Mouse (Mus musculus): Measurements from ENCODE around the gene Smim7. TPM values are rescaled to one million over a fixed set of nuclear protein-coding genes. Genes with fewer than 3 reads are reported as not detected.

Smim7 gene
- 57.9 TPM for polyA plus RNA-seq (2012; fragmentation: generic; extraction: Trizol)
- long read RNA-seq, experiment 1, transcript Smim7-203 (5 exons, 2,892 nt) = major isoform, 78 of 107 reads
- long read RNA-seq, experiment 1, transcript Smim7-201 (4 exons, 642 nt) = minor isoform, 5 of 107 reads
- long read RNA-seq, experiment 1, partial matches to known transcripts = 0 of 107 reads
- long read RNA-seq, experiment 1, other reads (novel, unspliced or antisense) = 24 of 107 reads
- long read RNA-seq, experiment 2, transcript Smim7-201 (4 exons, 642 nt) = minor isoform, 9 of 436 reads
- long read RNA-seq, experiment 2, transcript Smim7-203 (5 exons, 2,892 nt) = major isoform, 396 of 436 reads
- long read RNA-seq, experiment 2, partial matches to known transcripts = 5 of 436 reads
- long read RNA-seq, experiment 2, other reads (novel, unspliced or antisense) = 26 of 436 reads

- peak within 1 kb of the TSS; percentile 75 for H3ac ChIP-seq (ENCODE audit: control insufficient read depth, insufficient read length, low read depth)
- peaks cover 40% of the 10 kb centered on the region for H3K79me2 ChIP-seq (ENCODE audit: control insufficient read depth, insufficient read depth)
- H3K27me3 ChIP-seq (ENCODE audit: control insufficient read depth, insufficient read depth, insufficient read length) = no peaks in the 10 kb centered on the region
- no peak for TF ChIP-seq MYOG (IDR thresholded peaks at IDR 0.05; ENCODE audit: control insufficient read depth, extremely low read depth, insufficient read length)
- TF ChIP-seq FOSL1 (IDR thresholded peaks at IDR 0.05; ENCODE audit: insufficient read depth, low read length, poor library complexity, severe bottlenecking) = no peak
- TF ChIP-seq MAX (IDR thresholded peaks at IDR 0.05) = peak; percentile 54
- no peak for TF ChIP-seq USF1 (IDR thresholded peaks at IDR 0.05; ENCODE audit: low read depth)
- peaks cover 16% of the 10 kb centered on the region for H3K79me3 ChIP-seq (ENCODE audit: low read depth)
- peak within 1 kb of the TSS; percentile 52 for H3K4me3 ChIP-seq (ENCODE audit: insufficient read depth, poor library complexity, severe bottlenecking)
- H3K36me3 ChIP-seq (ENCODE audit: control insufficient read depth, insufficient read depth) = peaks cover 30% of the 10 kb centered on the region
Measured at GRCm38 (mm10) chr8:72570633-72571610, at the start of gene Smim7. Gene Smim7, minus strand, starts transcription at chr8:72571088.

- no peak for TF ChIP-seq MAX (IDR thresholded peaks at IDR 0.05)
- no peak for TF ChIP-seq MYOD1 (IDR thresholded peaks at IDR 0.05; ENCODE audit: control insufficient read depth, insufficient read length, low read depth)
- TF ChIP-seq CTCF (IDR thresholded peaks at IDR 0.05; ENCODE audit: control insufficient read depth, insufficient read depth, insufficient read length) = no peak
- no peak for TF ChIP-seq USF1 (IDR thresholded peaks at IDR 0.05; ENCODE audit: low read depth)
- TF ChIP-seq FOSL1 (IDR thresholded peaks at IDR 0.05; ENCODE audit: insufficient read depth, low read length, poor library complexity, severe bottlenecking) = no peak
- no peak for TF ChIP-seq CEBPB (IDR thresholded peaks at IDR 0.05; ENCODE audit: low read depth)
- no peak for TF ChIP-seq MYOG (IDR thresholded peaks at IDR 0.05; ENCODE audit: control insufficient read depth, extremely low read depth, insufficient read length)
- Histone ChIP-seq H3ac (ENCODE audit: control insufficient read depth, insufficient read length, low read depth) (no peak overlapping the region), H3K79me3 (ENCODE audit: low read depth) (no peaks in the 10 kb centered on the region), H3K4me3 (ENCODE audit: insufficient read depth, poor library complexity, severe bottlenecking) (no peak overlapping the region), H3K27me3 (ENCODE audit: control insufficient read depth, insufficient read depth, insufficient read length) (no peaks in the 10 kb centered on the region), H3K79me2 (ENCODE audit: control insufficient read depth, insufficient read depth) (no peaks in the 10 kb centered on the region), H3K36me3 (ENCODE audit: control insufficient read depth, insufficient read depth) (no peaks in the 10 kb centered on the region)
Measured at GRCm38 (mm10) chr8:72590198-72590597, 19.3 kb upstream of the Smim7 start.

GRCm38 (mm10) chr8:72589286-72589685 lies 18.4 kb upstream of the Smim7 start:
- Histone ChIP-seq H3K79me3 (ENCODE audit: low read depth) (no peaks in the 10 kb centered on the region), H3K27me3 (ENCODE audit: control insufficient read depth, insufficient read depth, insufficient read length) (no peaks in the 10 kb centered on the region), H3K79me2 (ENCODE audit: control insufficient read depth, insufficient read depth) (no peaks in the 10 kb centered on the region), H3K36me3 (ENCODE audit: control insufficient read depth, insufficient read depth) (no peaks in the 10 kb centered on the region), H3ac (ENCODE audit: control insufficient read depth, insufficient read length, low read depth) (no peak overlapping the region), H3K4me3 (ENCODE audit: insufficient read depth, poor library complexity, severe bottlenecking) (no peak overlapping the region)
- TF ChIP-seq CTCF (IDR thresholded peaks at IDR 0.05; ENCODE audit: control insufficient read depth, insufficient read depth, insufficient read length) (no peak), MYOG (IDR thresholded peaks at IDR 0.05; ENCODE audit: control insufficient read depth, extremely low read depth, insufficient read length) (no peak), MAX (IDR thresholded peaks at IDR 0.05) (no peak), USF1 (IDR thresholded peaks at IDR 0.05; ENCODE audit: low read depth) (no peak), FOSL1 (IDR thresholded peaks at IDR 0.05; ENCODE audit: insufficient read depth, low read length, poor library complexity, severe bottlenecking) (no peak), CEBPB (IDR thresholded peaks at IDR 0.05; ENCODE audit: low read depth) (no peak), MYOD1 (IDR thresholded peaks at IDR 0.05; ENCODE audit: control insufficient read depth, insufficient read length, low read depth) (no peak)

- Histone ChIP-seq H3K36me3 (ENCODE audit: control insufficient read depth, insufficient read depth) (no peaks in the 10 kb centered on the region), H3K27me3 (ENCODE audit: control insufficient read depth, insufficient read depth, insufficient read length) (no peaks in the 10 kb centered on the region), H3K79me3 (ENCODE audit: low read depth) (no peaks in the 10 kb centered on the region), H3K4me3 (ENCODE audit: insufficient read depth, poor library complexity, severe bottlenecking) (no peak overlapping the region), H3ac (ENCODE audit: control insufficient read depth, insufficient read length, low read depth) (no peak overlapping the region), H3K79me2 (ENCODE audit: control insufficient read depth, insufficient read depth) (no peaks in the 10 kb centered on the region)
- TF ChIP-seq USF1 (IDR thresholded peaks at IDR 0.05; ENCODE audit: low read depth) = no peak
- no peak for TF ChIP-seq MYOD1 (IDR thresholded peaks at IDR 0.05; ENCODE audit: control insufficient read depth, insufficient read length, low read depth)
- TF ChIP-seq MYOG (IDR thresholded peaks at IDR 0.05; ENCODE audit: control insufficient read depth, extremely low read depth, insufficient read length) = no peak
Measured at GRCm38 (mm10) chr8:72588865-72589264, 18.0 kb upstream of the Smim7 start.

GRCm38 (mm10) chr8:72587806-72588205 lies 16.9 kb upstream of the Smim7 start:
- H3K79me3 ChIP-seq (ENCODE audit: low read depth) = no peaks in the 10 kb centered on the region
- no peaks in the 10 kb centered on the region for H3K36me3 ChIP-seq (ENCODE audit: control insufficient read depth, insufficient read depth)
- no peaks in the 10 kb centered on the region for H3K79me2 ChIP-seq (ENCODE audit: control insufficient read depth, insufficient read depth)
- no peak for TF ChIP-seq USF1 (IDR thresholded peaks at IDR 0.05; ENCODE audit: low read depth)
- TF ChIP-seq MYOG (IDR thresholded peaks at IDR 0.05; ENCODE audit: control insufficient read depth, extremely low read depth, insufficient read length) = no peak
- TF ChIP-seq FOSL1 (IDR thresholded peaks at IDR 0.05; ENCODE audit: insufficient read depth, low read length, poor library complexity, severe bottlenecking) = no peak
- TF ChIP-seq MYOD1 (IDR thresholded peaks at IDR 0.05; ENCODE audit: control insufficient read depth, insufficient read length, low read depth) = no peak
- no peak for TF ChIP-seq CEBPB (IDR thresholded peaks at IDR 0.05; ENCODE audit: low read depth)
- no peak for TF ChIP-seq MAX (IDR thresholded peaks at IDR 0.05)
- TF ChIP-seq CTCF (IDR thresholded peaks at IDR 0.05; ENCODE audit: control insufficient read depth, insufficient read depth, insufficient read length) = no peak
- H3ac ChIP-seq (ENCODE audit: control insufficient read depth, insufficient read length, low read depth) = no peak overlapping the region
- no peaks in the 10 kb centered on the region for H3K27me3 ChIP-seq (ENCODE audit: control insufficient read depth, insufficient read depth, insufficient read length)
- H3K4me3 ChIP-seq (ENCODE audit: insufficient read depth, poor library complexity, severe bottlenecking) = no peak overlapping the region

Measured in C2C12 (cell line).